Mouse (Mus musculus): ENCODE measurements around the gene Tm4sf5. TPM values are rescaled to one million over a fixed set of nuclear protein-coding genes. Genes with fewer than 3 reads are reported as not detected.
"Not testable (repeated sequence)": the region's sequence is repeated elsewhere in the genome, so short reads cannot be mapped to it uniquely, and the experiment has no call there.

Gene Tm4sf5
- polyA plus RNA-seq, 1 experiment from 2014 or later = 5.6 TPM

DNA sequence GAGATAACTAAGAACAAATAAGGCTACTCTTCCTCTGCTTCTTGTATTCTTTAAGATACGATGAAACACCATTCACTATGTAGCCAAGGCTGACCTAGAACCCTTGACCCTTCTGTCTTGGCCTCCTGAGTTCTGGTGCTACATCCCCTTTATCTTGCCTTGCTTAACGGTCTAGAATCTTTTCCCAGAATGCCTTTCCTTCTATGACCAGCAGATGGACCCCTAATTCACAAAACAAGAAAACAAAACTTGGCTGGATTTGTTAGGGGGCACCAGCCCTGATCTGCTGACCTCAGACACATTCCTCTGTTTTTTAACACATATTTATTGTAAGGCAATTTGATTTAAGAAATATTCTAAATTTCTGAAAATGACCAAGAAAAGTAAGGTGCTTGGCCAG is 11.3 kb downstream of the Tm4sf5 start:
- ATAC-seq (replicated peaks; ENCODE audit: extremely low read depth, insufficient read depth, low FRiP score) = no peak
- WGBS = 13% methylated on average over 2 of the region's 2 CpGs

DNA sequence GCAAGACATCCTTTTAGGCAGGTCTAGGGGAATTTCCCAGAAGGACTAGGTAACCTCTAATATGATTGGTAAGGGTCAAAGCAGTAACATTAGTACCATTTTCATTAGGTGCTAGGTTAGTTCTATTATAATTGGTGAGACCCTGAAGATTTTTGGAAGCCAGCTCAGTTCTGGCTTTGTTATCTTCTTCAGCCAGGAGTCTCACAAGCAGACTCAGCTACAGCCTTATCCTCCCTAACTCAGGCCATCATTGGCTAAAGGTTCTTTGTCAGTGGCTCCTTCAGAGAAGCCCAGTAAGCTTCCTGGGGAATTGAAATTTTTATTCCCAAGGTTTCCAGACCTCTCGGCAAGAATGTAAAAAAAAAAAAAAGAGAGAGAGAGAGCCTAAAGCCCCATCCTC is 13.4 kb downstream of the Tm4sf5 start:
- no peak for ATAC-seq (replicated peaks; ENCODE audit: extremely low read depth, insufficient read depth, low FRiP score)
- 74% methylated on average over 1 of the region's 1 CpGs for WGBS
- no peak overlapping the region for H3K4me2 ChIP-seq (ENCODE audit: low read depth, low read length)
- no peaks in the 10 kb centered on the region for H3K27me3 ChIP-seq (ENCODE audit: control insufficient read depth, insufficient read depth, low read length)
- H3K9ac ChIP-seq (ENCODE audit: low read length) = no peak overlapping the region
- H3K4me3 ChIP-seq (ENCODE audit: low read length) = no peak overlapping the region
- peaks cover 4% of the 10 kb centered on the region; the same call in 1 of the 2 replicates for H3K4me1 ChIP-seq (ENCODE audit: control insufficient read depth, insufficient read depth, low read length)
- H3K36me3 ChIP-seq (ENCODE audit: control insufficient read depth, insufficient read depth) = no peaks in the 10 kb centered on the region
- no peak overlapping the region for H3K27ac ChIP-seq (ENCODE audit: low read length)
- H3K9me3 ChIP-seq (replicated peaks; ENCODE audit: control insufficient read depth, low read length) = no peaks in the 10 kb centered on the region

More for the DNA sequence above, 11.3 kb downstream of the Tm4sf5 start:
- H3K9ac ChIP-seq (ENCODE audit: low read length) = no peak overlapping the region
- no peak overlapping the region for H3K4me3 ChIP-seq (ENCODE audit: low read length)
- H3K27ac ChIP-seq (ENCODE audit: low read length) = no peak overlapping the region
- H3K9me3 ChIP-seq (replicated peaks; ENCODE audit: control insufficient read depth, low read length) = no peaks in the 10 kb centered on the region
- H3K36me3 ChIP-seq (ENCODE audit: control insufficient read depth, insufficient read depth) = no peaks in the 10 kb centered on the region
- H3K4me2 ChIP-seq (ENCODE audit: low read depth, low read length) = no peak overlapping the region
- H3K27me3 ChIP-seq (ENCODE audit: control insufficient read depth, insufficient read depth, low read length) = no peaks in the 10 kb centered on the region
- peaks cover 4% of the 10 kb centered on the region; the same call in 1 of the 2 replicates for H3K4me1 ChIP-seq (ENCODE audit: control insufficient read depth, insufficient read depth, low read length)

- no peak for ATAC-seq (replicated peaks; ENCODE audit: extremely low read depth, insufficient read depth, low FRiP score)
- peak within 1 kb of the TSS; percentile 42 for H3K4me3 ChIP-seq (ENCODE audit: low read length)
- no peaks in the 10 kb centered on the region for H3K36me3 ChIP-seq (ENCODE audit: control insufficient read depth, insufficient read depth)
- H3K9me3 ChIP-seq (replicated peaks; ENCODE audit: control insufficient read depth, low read length) = no peaks in the 10 kb centered on the region
- no peaks in the 10 kb centered on the region for H3K27me3 ChIP-seq (ENCODE audit: control insufficient read depth, insufficient read depth, low read length)
- WGBS = 88% methylated on average over 10 of the region's 10 CpGs
- H3K9ac ChIP-seq (ENCODE audit: low read length) = peak within 1 kb of the TSS; percentile 68
- H3K27ac ChIP-seq (ENCODE audit: low read length) = peak within 1 kb of the TSS; percentile 61
- peaks cover 4% of the 10 kb centered on the region; the same call in 1 of the 2 replicates for H3K4me1 ChIP-seq (ENCODE audit: control insufficient read depth, insufficient read depth, low read length)
- peak within 1 kb of the TSS; percentile 70 for H3K4me2 ChIP-seq (ENCODE audit: low read depth, low read length)
Measured at GRCm38 (mm10) chr11:70518923-70519322, 13.9 kb downstream of the Tm4sf5 start, which contains the start of gene Gltpd2. Gene Gltpd2, plus strand, starts transcription at chr11:70519196.

- WGBS = 9% methylated on average over 41 of the region's 41 CpGs
- no peaks in the 10 kb centered on the region for H3K36me3 ChIP-seq (ENCODE audit: control insufficient read depth, insufficient read depth)
Measured at GRCm38 (mm10) chr11:70520178-70520769, 15.2 kb downstream of the Tm4sf5 start.

GRCm38 (mm10) chr11:70523306-70523989 is 18.4 kb downstream of the Tm4sf5 start:
- H3K27me3 ChIP-seq (ENCODE audit: control insufficient read depth, insufficient read depth, low read length); H3K9me3 ChIP-seq (replicated peaks; ENCODE audit: control insufficient read depth, low read length); H3K4me3 ChIP-seq (ENCODE audit: low read length); H3K4me2 ChIP-seq (ENCODE audit: low read depth, low read length); H3K27ac ChIP-seq (ENCODE audit: low read length); H3K9ac ChIP-seq (ENCODE audit: low read length); ATAC-seq (replicated peaks; ENCODE audit: extremely low read depth, insufficient read depth, low FRiP score): not testable (repeated sequence)
- WGBS = 89% methylated on average over 8 of the region's 8 CpGs
- Histone ChIP-seq H3K4me1 (ENCODE audit: control insufficient read depth, insufficient read depth, low read length) (peaks cover 12% of the 10 kb centered on the region), H3K36me3 (ENCODE audit: control insufficient read depth, insufficient read depth) (peaks cover 22% of the 10 kb centered on the region)

More at GRCm38 (mm10) chr11:70520178-70520769, 15.2 kb downstream of the Tm4sf5 start:
- Histone ChIP-seq H3K9me3 (replicated peaks; ENCODE audit: control insufficient read depth, low read length) (no peaks in the 10 kb centered on the region), H3K27me3 (ENCODE audit: control insufficient read depth, insufficient read depth, low read length) (no peaks in the 10 kb centered on the region), H3K9ac (ENCODE audit: low read length) (peak overlapping the region; percentile 68), H3K4me3 (ENCODE audit: low read length) (peak overlapping the region; percentile 42), H3K4me1 (ENCODE audit: control insufficient read depth, insufficient read depth, low read length) (peaks cover 6% of the 10 kb centered on the region; the same call in 1 of the 2 replicates), H3K4me2 (ENCODE audit: low read depth, low read length) (peak overlapping the region; percentile 70), H3K27ac (ENCODE audit: low read length) (peak overlapping the region; percentile 61)
- peak; percentile 30 for ATAC-seq (replicated peaks; ENCODE audit: extremely low read depth, insufficient read depth, low FRiP score)

DNA sequence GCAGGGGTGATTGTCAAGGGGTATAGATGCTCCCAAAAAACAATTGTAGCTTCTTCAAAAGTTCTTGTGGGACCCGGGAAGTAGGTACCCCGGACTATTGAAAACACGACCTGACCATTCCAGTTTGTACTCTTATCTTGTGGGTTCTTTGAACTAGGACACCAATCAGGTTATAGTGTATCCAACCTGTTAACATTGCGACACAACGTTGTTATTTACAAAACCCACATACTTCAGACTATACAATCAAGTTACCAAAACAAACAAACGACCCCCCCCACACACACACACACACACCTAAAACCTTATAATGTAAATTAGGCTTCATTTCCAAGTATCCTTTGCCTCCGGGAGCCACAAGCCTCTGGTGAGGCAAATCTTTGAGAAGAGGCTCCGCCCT is 19.7 kb downstream of the Tm4sf5 start:
- Histone ChIP-seq H3K27me3 (ENCODE audit: control insufficient read depth, insufficient read depth, low read length) (no peaks in the 10 kb centered on the region), H3K36me3 (ENCODE audit: control insufficient read depth, insufficient read depth) (peaks cover 26% of the 10 kb centered on the region), H3K9me3 (replicated peaks; ENCODE audit: control insufficient read depth, low read length) (no peaks in the 10 kb centered on the region), H3K4me1 (ENCODE audit: control insufficient read depth, insufficient read depth, low read length) (peaks cover 12% of the 10 kb centered on the region), H3K9ac (ENCODE audit: low read length) (peak overlapping the region; percentile 51; the same call in 1 of the 2 replicates), H3K4me2 (ENCODE audit: low read depth, low read length) (peak overlapping the region; percentile 62), H3K27ac (ENCODE audit: low read length) (no peak overlapping the region), H3K4me3 (ENCODE audit: low read length) (peak overlapping the region; percentile 71)
- ATAC-seq (replicated peaks; ENCODE audit: extremely low read depth, insufficient read depth, low FRiP score) = peak; percentile 11; the same call in 1 of the 2 replicates
- WGBS = 5% methylated on average over 8 of the region's 8 CpGs

DNA sequence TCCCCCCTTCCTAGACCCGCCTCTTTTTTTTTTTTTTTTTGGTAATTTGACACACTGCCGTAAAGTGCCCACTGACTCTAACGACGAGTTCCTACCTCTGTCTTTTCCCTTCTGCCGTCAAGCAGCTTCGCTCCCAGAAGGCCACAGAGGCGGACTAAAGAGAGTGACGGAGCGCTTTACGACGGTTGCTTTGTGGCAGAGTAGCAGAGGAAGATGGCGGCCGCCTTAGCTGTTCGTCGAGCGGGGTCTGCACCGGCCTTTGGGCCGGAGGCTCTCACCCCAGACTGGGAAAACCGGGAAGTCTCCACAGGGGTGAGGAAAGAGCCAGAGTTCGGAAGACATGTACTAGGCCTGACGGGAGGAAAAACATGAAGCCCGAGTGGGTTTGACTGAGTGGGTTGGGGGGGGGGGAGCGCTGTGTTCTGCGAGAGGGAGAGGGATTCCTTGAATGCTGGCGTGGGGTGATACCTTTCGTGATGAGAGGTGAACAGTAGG is 20.2 kb downstream of the Tm4sf5 start, which contains the start of gene Psmb6:
Gene Psmb6 (plus strand): TSS at position 184 of the 495 bp plus-strand sequence.
- H3K36me3 ChIP-seq (ENCODE audit: control insufficient read depth, insufficient read depth) = peaks cover 26% of the 10 kb centered on the region
- 0% methylated on average over 24 of the region's 26 CpGs for WGBS
- 0 out of 2 replicates have a peak within 1 kb of the TSS, but pooled peaks have one; percentile 30 for H3K27ac ChIP-seq (ENCODE audit: low read length)
- H3K9ac ChIP-seq (ENCODE audit: low read length) = peak within 1 kb of the TSS; percentile 76
- H3K27me3 ChIP-seq (ENCODE audit: control insufficient read depth, insufficient read depth, low read length) = no peaks in the 10 kb centered on the region
- ATAC-seq (replicated peaks; ENCODE audit: extremely low read depth, insufficient read depth, low FRiP score) = peak; percentile 94
- no peaks in the 10 kb centered on the region for H3K9me3 ChIP-seq (replicated peaks; ENCODE audit: control insufficient read depth, low read length)
- H3K4me2 ChIP-seq (ENCODE audit: low read depth, low read length) = peak within 1 kb of the TSS; percentile 68
- peaks cover 8% of the 10 kb centered on the region for H3K4me1 ChIP-seq (ENCODE audit: control insufficient read depth, insufficient read depth, low read length)
- peak within 1 kb of the TSS; percentile 71 for H3K4me3 ChIP-seq (ENCODE audit: low read length)

DNA sequence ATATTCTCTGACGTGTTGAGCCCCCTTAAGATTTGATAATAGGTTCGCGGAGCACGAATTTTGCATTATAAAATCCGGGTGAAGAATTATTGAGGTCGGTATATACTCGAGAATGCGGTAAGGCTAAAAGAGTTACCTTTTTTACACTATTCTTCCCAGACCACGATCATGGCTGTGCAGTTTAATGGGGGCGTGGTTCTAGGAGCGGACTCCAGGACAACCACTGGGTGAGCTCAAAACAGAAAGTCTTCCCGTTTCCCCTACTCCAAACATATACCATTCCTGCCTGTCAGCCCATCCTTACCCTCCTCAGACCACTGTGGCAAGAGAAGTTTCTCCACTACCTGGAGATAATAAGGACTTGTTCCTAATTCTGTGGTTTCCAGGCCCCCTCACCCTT is 20.7 kb downstream of the Tm4sf5 start:
- peaks cover 26% of the 10 kb centered on the region for H3K36me3 ChIP-seq (ENCODE audit: control insufficient read depth, insufficient read depth)
- peak overlapping the region; percentile 68 for H3K4me2 ChIP-seq (ENCODE audit: low read depth, low read length)
- H3K9me3 ChIP-seq (replicated peaks; ENCODE audit: control insufficient read depth, low read length) = no peaks in the 10 kb centered on the region
- peak overlapping the region; percentile 71 for H3K4me3 ChIP-seq (ENCODE audit: low read length)
- H3K4me1 ChIP-seq (ENCODE audit: control insufficient read depth, insufficient read depth, low read length) = peaks cover 8% of the 10 kb centered on the region
- WGBS = 1% methylated on average over 12 of the region's 12 CpGs
- no peaks in the 10 kb centered on the region for H3K27me3 ChIP-seq (ENCODE audit: control insufficient read depth, insufficient read depth, low read length)
- ATAC-seq (replicated peaks; ENCODE audit: extremely low read depth, insufficient read depth, low FRiP score) = no peak
- H3K27ac ChIP-seq (ENCODE audit: low read length) = no peak overlapping the region
- H3K9ac ChIP-seq (ENCODE audit: low read length) = peak overlapping the region; percentile 76

GRCm38 (mm10) chr11:70526211-70526610 is 21.2 kb downstream of the Tm4sf5 start:
- 85% methylated on average over 12 of the region's 12 CpGs for WGBS
- Histone ChIP-seq H3K27ac (ENCODE audit: low read length) (no peak overlapping the region), H3K4me1 (ENCODE audit: control insufficient read depth, insufficient read depth, low read length) (peaks cover 8% of the 10 kb centered on the region), H3K36me3 (ENCODE audit: control insufficient read depth, insufficient read depth) (peaks cover 26% of the 10 kb centered on the region), H3K27me3 (ENCODE audit: control insufficient read depth, insufficient read depth, low read length) (no peaks in the 10 kb centered on the region), H3K9ac (ENCODE audit: low read length) (no peak overlapping the region; the same call in 1 of the 2 replicates), H3K9me3 (replicated peaks; ENCODE audit: control insufficient read depth, low read length) (no peaks in the 10 kb centered on the region), H3K4me3 (ENCODE audit: low read length) (peak overlapping the region; percentile 71; the same call in 1 of the 2 replicates), H3K4me2 (ENCODE audit: low read depth, low read length) (peak overlapping the region; percentile 68)
- no peak for ATAC-seq (replicated peaks; ENCODE audit: extremely low read depth, insufficient read depth, low FRiP score)
